Mouse (Mus musculus): ENCODE results near the gene Dpep3. TPM values are rescaled to one million over a fixed set of nuclear protein-coding genes. Genes with fewer than 3 reads are reported as not detected.

Dpep3 gene
- polyA plus RNA-seq, 1 experiment from 2014 or later, result not detected

DNA sequence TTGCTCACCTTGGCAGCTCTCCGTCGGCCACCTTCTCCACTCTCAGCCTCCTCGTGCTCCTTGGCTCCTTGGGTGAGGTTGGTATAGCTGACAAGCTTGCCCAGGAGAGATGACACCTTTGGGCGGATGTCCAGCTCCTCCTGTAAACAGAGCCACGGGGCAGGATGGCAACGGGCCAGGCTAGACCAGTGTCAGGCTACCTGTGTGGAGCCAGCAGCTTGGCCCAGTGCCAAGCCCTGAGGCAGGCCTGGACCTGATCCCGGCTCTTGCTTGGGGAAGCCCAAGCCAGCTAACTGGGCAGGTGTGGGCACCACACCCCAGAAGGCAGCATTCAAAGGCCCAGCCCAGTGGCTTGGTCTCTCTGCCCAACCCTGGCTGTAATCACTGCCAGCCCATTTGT is 19.9 kb downstream of the Dpep3 start:
- Histone ChIP-seq H3K27me3 (replicated peaks) (no peaks in the 10 kb centered on the region), H3K27ac (ENCODE audit: poor library complexity, severe bottlenecking) (no peak overlapping the region), H3K36me3 (peaks cover 55% of the 10 kb centered on the region), H3K4me1 (replicated peaks) (peaks cover 52% of the 10 kb centered on the region), H3K4me2 (no peak overlapping the region), H3K9me3 (replicated peaks) (no peaks in the 10 kb centered on the region), H3K4me3 (no peak overlapping the region), H3K9ac (no peak overlapping the region)
- no peak for ATAC-seq (ENCODE audit: insufficient number of reproducible peaks, low FRiP score)
- 82% methylated on average over 7 of the region's 7 CpGs for WGBS

DNA sequence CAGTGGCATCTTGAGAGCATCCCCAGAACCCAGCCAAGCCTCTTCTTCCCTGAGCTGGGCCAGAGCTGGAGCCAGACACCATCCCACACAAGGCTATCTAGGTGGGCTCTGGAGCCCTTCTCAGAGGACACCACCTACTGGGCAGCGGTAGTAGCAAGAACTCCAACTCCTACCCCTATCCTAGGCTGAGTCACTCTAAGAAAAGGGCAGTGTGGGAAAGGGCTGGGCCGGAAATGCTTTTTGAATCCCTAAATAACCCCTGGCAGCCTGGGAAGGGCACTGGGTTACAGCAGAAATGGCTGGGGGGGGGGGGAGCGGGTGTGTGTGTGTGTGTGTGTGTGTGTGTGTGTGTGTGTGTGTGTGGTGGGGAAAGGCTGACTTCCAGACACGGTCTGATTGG is 21.4 kb downstream of the Dpep3 start:
- WGBS, result 39% methylated on average over 3 of the region's 4 CpGs
- Histone ChIP-seq H3K36me3 (peaks cover 70% of the 10 kb centered on the region), H3K4me3 (no peak overlapping the region), H3K4me1 (replicated peaks) (peaks cover 37% of the 10 kb centered on the region), H3K27ac (ENCODE audit: poor library complexity, severe bottlenecking) (0 out of 2 replicates have a peak overlapping the region, but pooled peaks have one; percentile 19), H3K27me3 (replicated peaks) (no peaks in the 10 kb centered on the region), H3K9me3 (replicated peaks) (no peaks in the 10 kb centered on the region), H3K9ac (0 out of 2 replicates have a peak overlapping the region, but pooled peaks have one; percentile 3), H3K4me2 (no peak overlapping the region)
- ATAC-seq (ENCODE audit: insufficient number of reproducible peaks, low FRiP score), result no peak

DNA sequence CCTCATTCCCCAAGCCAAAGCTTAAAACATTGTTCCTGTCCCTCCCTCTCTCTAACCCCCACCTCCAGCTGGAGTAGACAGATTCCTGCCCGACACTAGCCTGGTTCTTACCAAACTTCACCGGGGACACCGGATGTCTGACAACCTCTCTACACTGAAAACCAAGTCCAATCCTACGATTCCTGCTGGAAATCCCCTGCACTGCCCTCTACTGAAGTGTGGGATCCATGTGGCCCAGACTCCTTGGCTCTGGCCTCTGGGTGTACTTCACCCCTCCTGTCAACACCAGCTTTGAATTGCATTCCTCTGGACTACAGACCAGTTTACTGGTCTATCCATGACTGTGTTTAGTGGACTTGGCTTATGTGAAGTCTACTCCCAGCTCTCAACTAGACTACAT is 22.7 kb downstream of the Dpep3 start:
- ATAC-seq (ENCODE audit: insufficient number of reproducible peaks, low FRiP score), result no peak
- Histone ChIP-seq H3K9me3 (replicated peaks) (no peaks in the 10 kb centered on the region), H3K27me3 (replicated peaks) (no peaks in the 10 kb centered on the region), H3K4me1 (replicated peaks) (peaks cover 27% of the 10 kb centered on the region), H3K4me3 (no peak overlapping the region), H3K4me2 (no peak overlapping the region), H3K9ac (no peak overlapping the region), H3K36me3 (peaks cover 79% of the 10 kb centered on the region), H3K27ac (ENCODE audit: poor library complexity, severe bottlenecking) (no peak overlapping the region)
- 66% methylated on average over 4 of the region's 4 CpGs for WGBS

DNA sequence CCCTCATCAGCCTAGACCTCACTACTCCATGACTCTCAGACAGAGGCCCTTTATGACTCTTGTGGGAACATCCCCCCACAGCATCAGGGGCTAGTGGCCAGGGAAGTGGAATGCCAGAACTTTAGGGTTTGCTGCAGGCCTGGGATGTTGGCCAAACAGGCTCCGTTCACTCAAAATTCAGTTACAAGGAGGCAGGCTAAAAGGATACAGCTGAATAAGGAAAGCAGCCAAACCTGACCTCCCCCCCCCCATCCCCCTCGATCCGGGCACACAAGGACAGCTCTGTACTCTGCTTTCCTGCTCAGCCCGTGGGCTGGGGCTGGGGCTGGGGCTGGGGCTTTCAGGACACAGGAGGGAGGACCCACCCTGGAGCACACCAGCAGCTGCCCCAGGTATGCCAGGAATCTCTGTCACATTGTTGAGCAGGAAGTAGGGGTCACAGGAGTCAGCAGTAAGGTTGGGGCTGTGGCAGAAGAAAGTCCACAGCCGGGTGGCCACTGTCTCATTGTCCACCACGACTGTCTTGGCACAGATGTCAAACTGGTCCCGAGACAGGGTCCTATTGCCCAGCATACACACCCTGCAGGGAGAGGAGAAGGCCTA is 28.1 kb downstream of the Dpep3 start:
- H3K9ac ChIP-seq, result 0 out of 2 replicates have a peak overlapping the region, but pooled peaks have one; percentile 15
- no peaks in the 10 kb centered on the region for H3K9me3 ChIP-seq (replicated peaks)
- H3K27me3 ChIP-seq (replicated peaks), result no peaks in the 10 kb centered on the region
- H3K27ac ChIP-seq (ENCODE audit: poor library complexity, severe bottlenecking), result peak overlapping the region; percentile 68
- no peak overlapping the region for H3K4me2 ChIP-seq
- ATAC-seq (ENCODE audit: insufficient number of reproducible peaks, low FRiP score), result no peak
- no peak overlapping the region for H3K4me3 ChIP-seq
- 38% methylated on average over 7 of the region's 7 CpGs for WGBS
- peaks cover 90% of the 10 kb centered on the region for H3K36me3 ChIP-seq
- peaks cover 37% of the 10 kb centered on the region for H3K4me1 ChIP-seq (replicated peaks)

DNA sequence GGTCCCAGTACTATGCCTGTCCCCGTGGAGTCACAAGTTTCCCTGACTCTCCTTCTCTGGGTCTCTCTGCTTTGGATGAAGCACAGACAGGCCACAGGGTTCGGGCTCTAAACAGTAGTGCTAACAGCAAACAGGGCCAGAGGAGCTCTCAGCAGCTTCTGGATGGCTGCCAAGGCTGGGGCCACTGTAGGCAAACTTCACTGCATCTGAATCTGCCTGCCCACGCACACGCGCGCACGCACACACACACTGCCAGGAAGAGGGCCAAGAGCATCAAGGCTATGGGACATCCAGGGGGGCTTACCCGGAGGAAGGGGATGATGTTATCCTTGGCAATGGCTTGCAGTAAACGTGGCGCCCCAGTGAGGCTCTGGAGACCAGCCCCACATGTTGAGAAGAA is 29.9 kb downstream of the Dpep3 start:
- Histone ChIP-seq H3K9me3 (replicated peaks) (no peaks in the 10 kb centered on the region), H3K4me3 (no peak overlapping the region), H3K4me2 (no peak overlapping the region), H3K9ac (peak overlapping the region; percentile 46; the same call in 1 of the 2 replicates), H3K27me3 (replicated peaks) (no peaks in the 10 kb centered on the region), H3K27ac (ENCODE audit: poor library complexity, severe bottlenecking) (peak overlapping the region; percentile 57), H3K4me1 (replicated peaks) (peaks cover 37% of the 10 kb centered on the region), H3K36me3 (peaks cover 94% of the 10 kb centered on the region)
- 47% methylated on average over 10 of the region's 10 CpGs for WGBS
- ATAC-seq (ENCODE audit: insufficient number of reproducible peaks, low FRiP score), result peak; percentile 34; the same call in 1 of the 2 replicates

DNA sequence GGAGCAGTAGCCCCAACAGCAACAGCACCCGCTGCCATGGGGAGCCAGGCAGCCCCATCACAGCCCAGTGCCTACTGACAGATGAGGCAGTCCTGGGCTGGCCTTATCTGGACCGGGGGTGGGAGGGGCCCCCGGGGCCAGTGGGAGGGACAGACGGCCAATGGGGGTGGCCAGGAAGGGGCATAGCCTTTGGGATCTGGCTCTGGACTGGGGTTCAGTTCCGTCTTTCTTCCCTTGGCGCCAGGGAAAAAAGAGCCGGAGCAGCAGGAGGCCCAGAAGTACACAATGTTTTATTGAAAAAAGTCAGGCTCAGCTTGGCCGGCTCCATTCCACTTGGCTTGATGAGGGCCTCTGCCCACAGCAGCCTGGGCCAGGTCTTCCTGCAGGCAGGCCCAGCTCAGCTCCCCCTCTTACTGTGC is 35.9 kb downstream of the Dpep3 start, which contains the start of gene Lcat:
TSS of gene Lcat (minus strand) at position 62 of the 419 bp plus-strand sequence.
- Histone ChIP-seq H3K4me2 (no peak within 1 kb of the TSS), H3K27ac (ENCODE audit: poor library complexity, severe bottlenecking) (no peak within 1 kb of the TSS), H3K36me3 (peaks cover 88% of the 10 kb centered on the region), H3K4me1 (replicated peaks) (peaks cover 5% of the 10 kb centered on the region), H3K9ac (0 out of 2 replicates have a peak within 1 kb of the TSS, but pooled peaks have one; percentile 6), H3K4me3 (no peak within 1 kb of the TSS), H3K9me3 (replicated peaks) (no peaks in the 10 kb centered on the region), H3K27me3 (replicated peaks) (no peaks in the 10 kb centered on the region)
- 75% methylated on average over 7 of the region's 8 CpGs for WGBS
- ATAC-seq (ENCODE audit: insufficient number of reproducible peaks, low FRiP score), result no peak

DNA sequence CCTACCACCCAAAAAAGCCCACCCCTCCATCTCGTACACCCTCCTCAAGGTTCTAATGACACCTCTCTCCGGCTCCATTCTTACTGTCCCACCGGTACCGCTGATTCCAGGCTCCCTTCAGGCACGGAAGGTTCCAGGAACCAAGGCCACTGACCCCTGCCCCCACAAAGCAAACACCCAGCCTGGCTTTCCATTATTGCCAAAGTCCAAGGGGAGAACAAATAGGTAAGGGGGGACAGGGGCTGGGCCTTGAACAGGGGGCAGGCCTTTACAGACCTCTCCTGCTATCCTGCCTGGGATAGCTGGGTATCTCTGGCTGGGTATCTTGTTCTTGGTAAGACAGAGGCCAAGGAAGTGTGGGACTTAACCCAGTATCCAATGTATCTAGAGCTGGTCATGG is 36.7 kb downstream of the Dpep3 start:
- WGBS, result 93% methylated on average over 5 of the region's 5 CpGs
- H3K36me3 ChIP-seq, result peaks cover 80% of the 10 kb centered on the region
- no peak for ATAC-seq (ENCODE audit: insufficient number of reproducible peaks, low FRiP score)

DNA sequence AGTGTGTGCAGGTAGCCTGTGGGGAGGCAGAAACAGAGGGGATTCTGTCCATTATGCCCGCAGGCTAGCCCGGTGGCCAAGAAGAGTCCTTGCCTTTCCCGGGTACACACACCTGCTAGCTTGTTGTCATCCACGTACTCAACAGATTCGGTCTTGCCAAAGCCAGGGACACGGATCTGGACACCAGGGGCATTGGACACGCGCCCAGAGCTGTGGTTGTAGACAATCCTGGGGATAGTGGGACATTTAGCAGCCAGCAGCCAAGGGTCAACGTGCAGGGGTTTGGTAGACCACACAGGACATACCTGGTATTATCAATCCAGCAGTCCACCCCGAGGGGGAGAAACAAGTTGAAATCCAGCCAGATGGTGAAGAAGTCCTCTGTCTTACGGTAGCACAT is 37.2 kb downstream of the Dpep3 start:
- H3K9me3 ChIP-seq (replicated peaks), result no peaks in the 10 kb centered on the region
- H3K36me3 ChIP-seq, result peaks cover 75% of the 10 kb centered on the region
- H3K27me3 ChIP-seq (replicated peaks), result no peaks in the 10 kb centered on the region
- H3K9ac ChIP-seq, result no peak overlapping the region
- no peak overlapping the region for H3K4me3 ChIP-seq
- no peak for ATAC-seq (ENCODE audit: insufficient number of reproducible peaks, low FRiP score)
- no peak overlapping the region for H3K4me2 ChIP-seq
- 89% methylated on average over 11 of the region's 11 CpGs for WGBS
- no peak overlapping the region for H3K27ac ChIP-seq (ENCODE audit: poor library complexity, severe bottlenecking)
- H3K4me1 ChIP-seq (replicated peaks), result peaks cover 6% of the 10 kb centered on the region

More for the DNA sequence above, 36.7 kb downstream of the Dpep3 start:
- Histone ChIP-seq H3K27me3 (replicated peaks) (no peaks in the 10 kb centered on the region), H3K4me2 (no peak overlapping the region), H3K4me1 (replicated peaks) (peaks cover 6% of the 10 kb centered on the region), H3K27ac (ENCODE audit: poor library complexity, severe bottlenecking) (no peak overlapping the region), H3K9me3 (replicated peaks) (no peaks in the 10 kb centered on the region), H3K9ac (no peak overlapping the region), H3K4me3 (no peak overlapping the region)

DNA sequence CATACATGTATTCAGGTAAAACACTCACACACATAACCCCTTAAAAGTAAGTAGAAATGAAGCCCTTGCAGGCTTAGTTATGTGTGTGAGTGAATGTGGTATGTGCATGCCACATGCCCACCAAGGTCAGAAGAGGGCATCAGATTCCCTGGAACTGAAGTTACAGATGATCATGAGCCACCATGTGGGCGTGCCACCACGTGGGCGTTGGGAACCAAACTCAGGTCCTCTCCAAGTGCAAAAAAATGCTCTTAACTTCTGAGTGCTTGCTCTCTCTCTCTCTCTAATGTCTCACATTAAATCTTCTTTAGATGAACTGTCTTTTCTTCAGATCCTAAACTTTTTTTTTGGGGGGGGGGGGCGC is 40.9 kb downstream of the Dpep3 start, which contains the start of gene Psmb10:
TSS of gene Psmb10 (minus strand) at position 139 of the 364 bp plus-strand sequence.
- H3K27me3 ChIP-seq (replicated peaks), result no peaks in the 10 kb centered on the region
- peak within 1 kb of the TSS; percentile 77 for H3K4me3 ChIP-seq
- H3K27ac ChIP-seq (ENCODE audit: poor library complexity, severe bottlenecking), result peak within 1 kb of the TSS; percentile 95
- WGBS, result 28% methylated on average over 4 of the region's 4 CpGs
- ATAC-seq (ENCODE audit: insufficient number of reproducible peaks, low FRiP score), result no peak
- peak within 1 kb of the TSS; percentile 86 for H3K4me2 ChIP-seq
- peak within 1 kb of the TSS; percentile 91 for H3K9ac ChIP-seq
- peaks cover 43% of the 10 kb centered on the region for H3K36me3 ChIP-seq
- no peaks in the 10 kb centered on the region for H3K9me3 ChIP-seq (replicated peaks)
- peaks cover 21% of the 10 kb centered on the region for H3K4me1 ChIP-seq (replicated peaks)

DNA sequence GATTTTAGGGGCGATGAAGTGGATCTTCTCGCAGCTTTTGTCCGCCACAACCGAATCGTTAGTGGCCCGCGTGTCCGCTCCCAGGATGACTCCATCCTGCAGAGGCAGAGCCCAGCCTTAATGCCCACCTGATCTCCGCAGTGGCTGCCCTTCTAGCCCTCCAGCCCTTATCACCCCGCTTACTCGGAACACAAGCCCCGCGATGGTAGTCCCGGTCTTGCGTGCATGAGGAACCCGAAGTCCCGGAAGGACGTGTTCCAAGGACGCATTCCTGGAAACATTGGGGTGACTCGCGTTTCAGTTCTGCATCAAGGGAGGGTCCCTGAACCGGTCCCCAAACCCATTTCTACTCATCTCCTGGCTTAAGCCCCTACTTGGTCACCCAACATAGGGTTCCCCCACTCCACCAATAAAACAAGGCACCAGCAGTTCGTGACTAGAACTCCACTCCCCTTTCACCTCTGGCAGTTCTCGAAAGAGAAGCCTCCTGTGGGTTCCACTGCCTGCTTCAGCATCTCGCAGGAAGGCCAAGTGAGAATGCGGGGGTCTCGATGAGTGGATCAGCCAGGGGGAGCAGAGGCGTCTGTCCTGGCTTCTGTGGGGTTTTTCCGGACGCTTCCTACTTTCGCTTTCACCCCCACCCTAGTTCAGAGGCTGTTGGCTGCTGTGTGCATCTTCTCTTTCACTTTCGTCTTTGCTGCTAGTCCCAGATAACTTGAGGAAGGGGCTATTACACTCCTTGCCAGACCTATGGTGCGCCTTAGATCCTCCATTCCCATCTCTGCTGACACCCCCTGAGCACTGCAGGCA is 41.5 kb downstream of the Dpep3 start:
- Histone ChIP-seq H3K4me2 (peak overlapping the region; percentile 86), H3K4me3 (peak overlapping the region; percentile 77), H3K9ac (peak overlapping the region; percentile 91), H3K36me3 (peaks cover 37% of the 10 kb centered on the region), H3K4me1 (replicated peaks) (peaks cover 21% of the 10 kb centered on the region), H3K27ac (ENCODE audit: poor library complexity, severe bottlenecking) (peak overlapping the region; percentile 95), H3K27me3 (replicated peaks) (no peaks in the 10 kb centered on the region), H3K9me3 (replicated peaks) (no peaks in the 10 kb centered on the region)
- ATAC-seq (ENCODE audit: insufficient number of reproducible peaks, low FRiP score), result peak; percentile 31; the same call in 1 of the 2 replicates
- under 1% methylated on average over 33 of the region's 33 CpGs for WGBS

DNA sequence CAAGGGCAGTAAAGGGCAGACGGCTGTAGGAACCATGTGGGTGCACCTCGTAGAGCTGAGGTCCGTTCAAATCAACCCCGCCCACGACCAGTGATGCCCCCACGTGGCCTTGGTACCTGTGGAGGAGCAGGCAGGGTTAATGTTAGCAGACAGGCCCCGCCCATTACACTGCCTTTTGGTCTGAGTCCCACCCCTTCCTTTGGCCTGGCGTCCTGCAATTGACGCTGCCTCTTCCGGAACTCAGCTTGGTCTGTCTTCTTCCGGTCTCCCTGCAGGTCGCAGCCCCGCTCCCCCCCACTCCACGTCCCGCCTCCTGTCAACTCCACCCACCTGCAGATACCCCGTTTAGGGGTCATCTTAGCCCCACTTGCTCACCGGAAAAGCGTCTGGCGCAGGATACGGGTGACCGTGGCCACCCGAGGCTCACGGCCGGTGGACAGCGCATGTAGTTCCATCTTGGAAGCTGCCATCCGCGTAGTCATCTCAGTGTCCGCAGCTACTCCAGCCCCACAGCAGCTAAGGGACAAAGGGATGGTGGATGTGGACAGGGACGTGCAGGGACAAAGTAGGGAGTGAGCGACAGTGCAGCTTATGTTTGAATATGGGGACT is 42.3 kb downstream of the Dpep3 start:
- peaks cover 37% of the 10 kb centered on the region for H3K36me3 ChIP-seq
- H3K4me2 ChIP-seq, result peak overlapping the region; percentile 86
- under 1% methylated on average over 30 of the region's 30 CpGs for WGBS
- H3K27me3 ChIP-seq (replicated peaks), result no peaks in the 10 kb centered on the region
- peak overlapping the region; percentile 95 for H3K27ac ChIP-seq (ENCODE audit: poor library complexity, severe bottlenecking)
- ATAC-seq (ENCODE audit: insufficient number of reproducible peaks, low FRiP score), result peak; percentile 91
- peak overlapping the region; percentile 77 for H3K4me3 ChIP-seq
- H3K9ac ChIP-seq, result peak overlapping the region; percentile 91
- H3K9me3 ChIP-seq (replicated peaks), result no peaks in the 10 kb centered on the region
- H3K4me1 ChIP-seq (replicated peaks), result peaks cover 21% of the 10 kb centered on the region

Measured in heart, embryonic 12.5 days (tissue).